20 mouse cellular contexts compared by ENCODE assay signal in genomic region chr8:95669967-95670366, GRCm38 (mm10). TPM values are rescaled to one million over a fixed set of nuclear protein-coding genes. Genes with fewer than 3 reads are reported as not detected.
DNase-seq lines count a peak whose midpoint lies in the region; TF ChIP-seq lines count a peak whose summit lies in the region.
"Had no signal": no experiment of that assay in that cellular context is flagged by ENCODE, and none has a peak within 500 bp of the region (broad histone marks: within the 10 kb centered on the region; RNA-seq: fewer than 3 reads in every experiment).

No protein-coding gene starts in this region.

- no peaks in the 10 kb centered on the region for H3K36me3 ChIP-seq in C2C12 (ENCODE audit: control insufficient read depth, insufficient read depth)
- H3K36me3 ChIP-seq: embryonic facial prominence, embryonic 10.5 days; embryonic facial prominence, embryonic 12.5 days; forebrain, embryonic 15.5 days had no signal

- no peaks in the 10 kb centered on the region for H3K4me1 ChIP-seq in cerebellum, adult 2 months (ENCODE audit: control insufficient read depth, insufficient read depth, low read length)
- H3K4me1 ChIP-seq: embryonic facial prominence, embryonic 12.5 days had no signal

- H3K27ac ChIP-seq in cerebellum, adult 2 months (ENCODE audit: insufficient read depth, low read length) = no peak overlapping the region
- H3K27ac ChIP-seq: embryonic facial prominence, embryonic 10.5 days; embryonic facial prominence, embryonic 12.5 days; forebrain, embryonic 13.5 days; forebrain, embryonic 15.5 days had no signal

- H3ac ChIP-seq in C2C12 (ENCODE audit: control insufficient read depth, insufficient read length, low read depth) = no peak overlapping the region

- 80% methylated on average over 2 of the region's 2 CpGs for WGBS in cerebellum, adult 2 months

- H3K27me3 ChIP-seq in C2C12 (ENCODE audit: control insufficient read depth, insufficient read depth, insufficient read length) = no peaks in the 10 kb centered on the region
- H3K27me3 ChIP-seq in cerebellum, adult 2 months (ENCODE audit: control insufficient read depth, insufficient read depth, low read length) = no peaks in the 10 kb centered on the region
- H3K27me3 ChIP-seq: forebrain, embryonic 15.5 days had no signal

- no peaks in the 10 kb centered on the region for H3K79me2 ChIP-seq in C2C12 (ENCODE audit: control insufficient read depth, insufficient read depth)

- TF ChIP-seq CTCF in C2C12 (IDR thresholded peaks at IDR 0.05; ENCODE audit: control insufficient read depth, insufficient read depth, insufficient read length) = no peak
- TF ChIP-seq CTCF in cerebellum, adult 2 months (IDR thresholded peaks at IDR 0.05; ENCODE audit: borderline replicate concordance, insufficient read depth, low read depth, low read length) = no peak

- no peak overlapping the region for H3K4me3 ChIP-seq in C2C12 (ENCODE audit: insufficient read depth, poor library complexity, severe bottlenecking)
- H3K4me3 ChIP-seq in cerebellum, adult 2 months (replicated peaks; ENCODE audit: insufficient read depth, low read depth, low read length) = no peak overlapping the region
- H3K4me3 ChIP-seq: embryonic facial prominence, embryonic 10.5 days; embryonic facial prominence, embryonic 12.5 days; forebrain, embryonic 13.5 days; forebrain, embryonic 15.5 days had no signal

- peak; percentile 44 for DNase-seq in 3T3-L1 (ENCODE audit: low read depth, low spot score)
- peak; percentile 8 for DNase-seq in NIH3T3 (ENCODE audit: low read depth)
- DNase-seq in thymus, postnatal 0 days (ENCODE audit: low spot score) = no peak
- no peak for DNase-seq in kidney, adult 11 months
- no peak for DNase-seq in cerebellum, adult 2 months
- DNase-seq: adrenal gland, adult 2 months; adrenal gland, postnatal 10 days; adrenal gland, postnatal 25 days; B cell, adult 2 months; cerebellum, adult 11 months; cerebellum, adult 18-20 months; cerebellum, adult 9-10 months; cerebellum, postnatal 10 days; cerebellum, postnatal 25 days; forebrain, postnatal 0 days had no signal

- H3K79me3 ChIP-seq in C2C12 (ENCODE audit: low read depth) = no peaks in the 10 kb centered on the region

- TF ChIP-seq POLR2A in cerebellum, adult 2 months (IDR thresholded peaks at IDR 0.05; ENCODE audit: borderline replicate concordance, insufficient read depth, low read length) = no peak

TF ChIP-seq in C2C12, 6 proteins besides CTCF, POLR2A, EP300 and RAD21:
- TF ChIP-seq FOSL1 (IDR thresholded peaks at IDR 0.05; ENCODE audit: insufficient read depth, low read length, poor library complexity, severe bottlenecking) (peak; percentile 67), MAX (IDR thresholded peaks at IDR 0.05) (peak; percentile 52), MYOD1 (IDR thresholded peaks at IDR 0.05; ENCODE audit: control insufficient read depth, insufficient read length, low read depth) (peak; percentile 97), USF1 (IDR thresholded peaks at IDR 0.05; ENCODE audit: low read depth) (no peak)

RNA-seq across cellular contexts. Expression of gene Ndrg4, which starts 6.8 kb away (rescaled TPM):
- polyA plus RNA-seq in C2C12 (2012; fragmentation: generic; extraction: Trizol) = 43.3 TPM
- polyA plus RNA-seq in thymus, postnatal 0 days (2015; fragmentation: Nextera tagmentation; extraction: Ambion mirVana) = 3.2 and 4.1 TPM in 2 replicates
- 1,847 and 1,940 TPM in 2 replicates for polyA plus RNA-seq in cerebellum, adult 2 months (2012; rRNA removed)

RNA-seq across cellular contexts. Expression of gene Gins3, which starts 36.7 kb away (rescaled TPM):
- polyA plus RNA-seq in C2C12 (2012; fragmentation: generic; extraction: Trizol) = 8.3 TPM
- polyA plus RNA-seq in thymus, postnatal 0 days (2015; fragmentation: Nextera tagmentation; extraction: Ambion mirVana) = 19.5 and 21.7 TPM in 2 replicates
- 3.0 and 3.2 TPM in 2 replicates for polyA plus RNA-seq in cerebellum, adult 2 months (2012; rRNA removed)

RNA-seq across cellular contexts. Expression of gene Setd6, which starts 45.7 kb away (rescaled TPM):
- polyA plus RNA-seq in C2C12 (2012; fragmentation: generic; extraction: Trizol) = 12.6 TPM
- 19.7 and 20.4 TPM in 2 replicates for polyA plus RNA-seq in thymus, postnatal 0 days (2015; fragmentation: Nextera tagmentation; extraction: Ambion mirVana)
- polyA plus RNA-seq in cerebellum, adult 2 months (2012; rRNA removed) = 26.7 and 27.8 TPM in 2 replicates

Comparison
In these comparisons a context has a peak if more than half of its experiments do, and no peak if none do; other contexts are left out.
1. DNase-seq: peak in 3T3-L1 (single experiment) and NIH3T3 (single experiment); none in thymus, postnatal 0 days (single experiment), kidney, adult 11 months (single experiment) and cerebellum, adult 2 months (0 of 2).
2. RNA of gene Ndrg4, which starts 6.8 kb away (polyA plus RNA-seq): 1,847 to 1,940 TPM in cerebellum, adult 2 months; 43.3 TPM in C2C12 (single experiment) and 3.2 to 4.1 TPM in thymus, postnatal 0 days; every median in the first group is over 10 times any median in the second.